Mouse (Mus musculus) left cerebral cortex, postnatal 10 days (tissue): Measurements from ENCODE around the gene Slc2a2. TPM values are rescaled to one million over a fixed set of nuclear protein-coding genes. Genes with fewer than 3 reads are reported as not detected.

Experiments used
- total RNA-seq, 2 experiments: library from RNA; stranded (reverse); gene quantifications; 2 replicates each; pipeline ENCODE4 v1.2.3; 2021

Gene Slc2a2
- total RNA-seq, 2 experiments from 2014 or later, result not detected

Other genes starting within 250 kb of the Slc2a2 start
- gene Eif5a2, start 83.4 kb downstream of the Slc2a2 start, total RNA-seq, result 10 to 100 TPM; 18.2 to 18.6 TPM
- 100 to 1,000 TPM; 245 to 251 TPM for gene Rpl22l1, start 107.5 kb downstream of the Slc2a2 start, total RNA-seq
- gene Gm1527, start 194.7 kb downstream of the Slc2a2 start, total RNA-seq, result not detected